14 mouse cellular contexts compared by ENCODE assay signal in the genomic region with DNA sequence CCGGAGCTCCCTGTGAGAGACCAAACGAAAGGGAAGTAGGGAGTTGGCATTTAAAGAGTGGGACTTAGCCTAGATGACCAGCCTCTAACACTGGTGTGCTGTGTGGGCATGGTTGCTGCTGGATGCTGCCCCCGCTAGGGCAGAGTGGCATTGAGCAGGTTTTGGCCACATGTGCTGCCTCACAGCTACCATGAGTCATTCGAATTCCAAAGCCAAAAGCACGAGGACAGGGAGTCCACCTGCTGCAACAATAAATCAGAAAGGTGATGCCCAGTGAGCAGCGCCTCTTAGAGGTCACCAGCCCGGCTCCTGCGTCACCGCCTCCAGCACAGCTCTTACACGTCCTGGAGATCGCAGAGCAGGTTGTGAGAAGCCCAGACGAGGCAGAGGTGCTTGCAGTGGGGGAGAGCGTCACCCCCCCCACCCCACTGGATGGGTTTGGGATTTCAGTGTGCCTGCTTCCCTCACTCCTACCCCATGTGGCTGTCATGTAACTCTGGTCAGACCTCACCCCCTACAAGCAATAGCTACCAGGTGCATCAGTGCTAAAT. TPM values are rescaled to one million over a fixed set of nuclear protein-coding genes. Genes with fewer than 3 reads are reported as not detected.
DNase-seq lines count a peak whose midpoint lies in the region; ATAC-seq and TF ChIP-seq lines count a peak whose summit lies in the region.
"Had no signal": no experiment of that assay in that cellular context is flagged by ENCODE, and none has a peak within 500 bp of the region (broad histone marks: within the 10 kb centered on the region; RNA-seq: fewer than 3 reads in every experiment).

No protein-coding gene starts in this region.

- TF ChIP-seq EP300 in lung, postnatal 0 days (IDR thresholded peaks at IDR 0.05), result no peak

- H3K27ac ChIP-seq in lung, postnatal 0 days (ENCODE audit: low read length), result peak overlapping the region; percentile 94; the same call in 1 of the 2 replicates
- H3K27ac ChIP-seq in limb, embryonic 12.5 days, result peak overlapping the region; percentile 98
- H3K27ac ChIP-seq in midbrain, embryonic 10.5 days (replicated peaks), result no peak overlapping the region; the same call in 1 of the 2 replicates
- H3K27ac ChIP-seq: forebrain, embryonic 15.5 days had no signal

- no peak overlapping the region for H3K4me2 ChIP-seq in lung, postnatal 0 days (replicated peaks; ENCODE audit: low read depth, low read length)
- H3K4me2 ChIP-seq in limb, embryonic 12.5 days, result no peak overlapping the region
- H3K4me2 ChIP-seq: forebrain, embryonic 15.5 days; hindbrain, embryonic 13.5 days had no signal

- H3K4me1 ChIP-seq in lung, postnatal 0 days (ENCODE audit: insufficient read depth, low read depth, low read length), result peaks cover 3% of the 10 kb centered on the region
- peaks cover 13% of the 10 kb centered on the region for H3K4me1 ChIP-seq in lung, adult 2 months (ENCODE audit: control insufficient read depth, insufficient read depth, low read length)
- peaks cover 57% of the 10 kb centered on the region for H3K4me1 ChIP-seq in limb, embryonic 12.5 days (replicated peaks)
- no peaks in the 10 kb centered on the region; the same call in 1 of the 2 replicates for H3K4me1 ChIP-seq in midbrain, embryonic 10.5 days
- H3K4me1 ChIP-seq: forebrain, embryonic 15.5 days; hindbrain, embryonic 13.5 days had no signal

- peak; percentile 94 for DNase-seq in heart, adult 11 months
- DNase-seq in heart, postnatal 36 days, result no peak
- DNase-seq in lung, postnatal 0 days (ENCODE audit: low spot score), result no peak
- DNase-seq in lung, adult 2 months, result no peak
- no peak for DNase-seq in midbrain, embryonic 10.5 days (ENCODE audit: low spot score)
- DNase-seq in natural killer cell, adult 2 months (ENCODE audit: low spot score in 2 of 2), result no peak
- DNase-seq in layer of hippocampus, adult 9-10 months (ENCODE audit: low spot score), result no peak
- DNase-seq: cerebellum, adult 8-10 months; midbrain, embryonic 14.5 days; retina, postnatal 1 day; thymus, adult 2 months had no signal

- intact Hi-C loops in heart, postnatal 36 days (cut with DNase I), result no loop called here

- TF ChIP-seq POLR2A in lung, adult 2 months (IDR thresholded peaks at IDR 0.05; ENCODE audit: borderline replicate concordance, extremely low read depth, low read depth, low read length), result no peak

- H3K27me3 ChIP-seq in lung, postnatal 0 days (replicated peaks; ENCODE audit: insufficient read depth, low read length), result no peaks in the 10 kb centered on the region
- no peaks in the 10 kb centered on the region for H3K27me3 ChIP-seq in limb, embryonic 12.5 days
- H3K27me3 ChIP-seq in midbrain, embryonic 10.5 days (ENCODE audit: low read depth, poor library complexity, severe bottlenecking), result no peaks in the 10 kb centered on the region
- H3K27me3 ChIP-seq: forebrain, embryonic 15.5 days; hindbrain, embryonic 13.5 days had no signal

- no peak overlapping the region for H3K9ac ChIP-seq in lung, postnatal 0 days (replicated peaks; ENCODE audit: low read depth)
- no peak overlapping the region for H3K9ac ChIP-seq in limb, embryonic 12.5 days (replicated peaks)
- H3K9ac ChIP-seq: forebrain, embryonic 15.5 days; hindbrain, embryonic 13.5 days had no signal

- no peak overlapping the region for H3K4me3 ChIP-seq in lung, postnatal 0 days (ENCODE audit: low read depth, low read length)
- H3K4me3 ChIP-seq in lung, adult 2 months (replicated peaks; ENCODE audit: extremely low read depth, low read depth, low read length), result no peak overlapping the region
- H3K4me3 ChIP-seq in limb, embryonic 12.5 days (replicated peaks), result no peak overlapping the region
- H3K4me3 ChIP-seq in midbrain, embryonic 10.5 days, result no peak overlapping the region
- H3K4me3 ChIP-seq: forebrain, embryonic 15.5 days; hindbrain, embryonic 13.5 days had no signal

- H3K9me3 ChIP-seq in lung, postnatal 0 days (ENCODE audit: low read length), result no peaks in the 10 kb centered on the region
- H3K9me3 ChIP-seq in limb, embryonic 12.5 days, result no peaks in the 10 kb centered on the region
- no peaks in the 10 kb centered on the region for H3K9me3 ChIP-seq in midbrain, embryonic 10.5 days (replicated peaks)
- H3K9me3 ChIP-seq: forebrain, embryonic 15.5 days; hindbrain, embryonic 13.5 days had no signal

- ATAC-seq in lung, postnatal 0 days, result no peak
- ATAC-seq in limb, embryonic 12.5 days (ENCODE audit: insufficient number of reproducible peaks, insufficient read depth, low FRiP score, low TSS enrichment, low read depth), result no peak
- ATAC-seq: forebrain, embryonic 15.5 days had no signal

- TF ChIP-seq CTCF in lung, postnatal 0 days (IDR thresholded peaks at IDR 0.05), result 0 out of 2 replicates have a peak, but pooled peaks have one; percentile 5
- no peak for TF ChIP-seq CTCF in lung, adult 2 months (IDR thresholded peaks at IDR 0.05; ENCODE audit: insufficient read depth, low read length)

- WGBS in lung, postnatal 0 days, result 80% methylated on average over 13 of the region's 13 CpGs
- 82% methylated on average over 13 of the region's 13 CpGs for WGBS in lung, adult 2 months
- 58% methylated on average over 13 of the region's 13 CpGs for WGBS in limb, embryonic 12.5 days
- 87% methylated on average over 13 of the region's 13 CpGs for WGBS in midbrain, embryonic 10.5 days

- H3K36me3 ChIP-seq in lung, postnatal 0 days (ENCODE audit: insufficient read depth, low read length), result no peaks in the 10 kb centered on the region
- peaks cover 37% of the 10 kb centered on the region for H3K36me3 ChIP-seq in limb, embryonic 12.5 days
- peaks cover 31% of the 10 kb centered on the region for H3K36me3 ChIP-seq in midbrain, embryonic 10.5 days

RNA-seq across cellular contexts. Expression of gene Tmem204, which starts 1.5 kb away (rescaled TPM):
- 10 to 100 TPM; 34.5 to 36.7 TPM for total RNA-seq in heart, postnatal 36 days (2021)
- polyA plus RNA-seq in lung, postnatal 0 days (2015; fragmentation: Nextera tagmentation; extraction: Ambion mirVana), result 186 and 218 TPM in 2 replicates
- 340 and 393 TPM in 2 replicates for polyA plus RNA-seq in lung, adult 2 months (2012; rRNA removed)
- 11.0 and 12.0 TPM in 2 replicates for polyA plus RNA-seq in limb, embryonic 12.5 days (2016; fragmentation: Nextera tagmentation; extraction: Ambion mirVana)
- 10.7 and 12.7 TPM in 2 replicates for polyA plus RNA-seq in midbrain, embryonic 10.5 days (2016; fragmentation: Nextera tagmentation; extraction: Ambion mirVana)

RNA-seq across cellular contexts. Expression of gene Telo2, which starts 30.9 kb away (rescaled TPM):
- 10 to 100 TPM; 12.4 to 12.7 TPM for total RNA-seq in heart, postnatal 36 days (2021)
- 13.7 and 13.9 TPM in 2 replicates for polyA plus RNA-seq in lung, postnatal 0 days (2015; fragmentation: Nextera tagmentation; extraction: Ambion mirVana)
- 17.9 and 19.2 TPM in 2 replicates for polyA plus RNA-seq in lung, adult 2 months (2012; rRNA removed)
- 58.0 and 60.1 TPM in 2 replicates for polyA plus RNA-seq in limb, embryonic 12.5 days (2016; fragmentation: Nextera tagmentation; extraction: Ambion mirVana)
- polyA plus RNA-seq in midbrain, embryonic 10.5 days (2016; fragmentation: Nextera tagmentation; extraction: Ambion mirVana), result 51.2 and 51.5 TPM in 2 replicates

RNA-seq across cellular contexts. Expression of gene Ptx4, which starts 35.6 kb away (rescaled TPM):
- total RNA-seq in heart, postnatal 36 days (2021), result 1 to 10 TPM; 4.2 to 6.7 TPM
- 0.25 and 0.32 TPM in 2 replicates for polyA plus RNA-seq in lung, postnatal 0 days (2015; fragmentation: Nextera tagmentation; extraction: Ambion mirVana)
- not detected in 2 replicates for polyA plus RNA-seq in lung, adult 2 months (2012; rRNA removed)
- 0.31 and 0.42 TPM in 2 replicates for polyA plus RNA-seq in limb, embryonic 12.5 days (2016; fragmentation: Nextera tagmentation; extraction: Ambion mirVana)
- not detected in 2 replicates for polyA plus RNA-seq in midbrain, embryonic 10.5 days (2016; fragmentation: Nextera tagmentation; extraction: Ambion mirVana)
- polyA plus RNA-seq: forebrain, embryonic 15.5 days; hindbrain, embryonic 13.5 days; midbrain, embryonic 14.5 days; thymus, adult 2 months had no signal

RNA-seq across cellular contexts. Expression of gene Clcn7, which starts 48.3 kb away (rescaled TPM):
- 10 to 100 TPM; 28.7 to 34.3 TPM for total RNA-seq in heart, postnatal 36 days (2021)
- 18.0 and 19.2 TPM in 2 replicates for polyA plus RNA-seq in lung, postnatal 0 days (2015; fragmentation: Nextera tagmentation; extraction: Ambion mirVana)
- polyA plus RNA-seq in lung, adult 2 months (2012; rRNA removed), result 35.3 and 44.6 TPM in 2 replicates
- 24.6 and 26.0 TPM in 2 replicates for polyA plus RNA-seq in limb, embryonic 12.5 days (2016; fragmentation: Nextera tagmentation; extraction: Ambion mirVana)
- polyA plus RNA-seq in midbrain, embryonic 10.5 days (2016; fragmentation: Nextera tagmentation; extraction: Ambion mirVana), result 23.1 and 26.4 TPM in 2 replicates

Comparison
In these comparisons a context has a peak if more than half of its experiments do, and no peak if none do; other contexts are left out.
1. RNA of gene Tmem204, which starts 1.5 kb away (polyA plus RNA-seq): 340 to 393 TPM in lung, adult 2 months and 186 to 218 TPM in lung, postnatal 0 days; 11.0 to 12.0 TPM in limb, embryonic 12.5 days and 10.7 to 12.7 TPM in midbrain, embryonic 10.5 days; every median in the first group is over 10 times any median in the second.